20 mouse cellular contexts compared by ENCODE assay signal in the genomic region with DNA sequence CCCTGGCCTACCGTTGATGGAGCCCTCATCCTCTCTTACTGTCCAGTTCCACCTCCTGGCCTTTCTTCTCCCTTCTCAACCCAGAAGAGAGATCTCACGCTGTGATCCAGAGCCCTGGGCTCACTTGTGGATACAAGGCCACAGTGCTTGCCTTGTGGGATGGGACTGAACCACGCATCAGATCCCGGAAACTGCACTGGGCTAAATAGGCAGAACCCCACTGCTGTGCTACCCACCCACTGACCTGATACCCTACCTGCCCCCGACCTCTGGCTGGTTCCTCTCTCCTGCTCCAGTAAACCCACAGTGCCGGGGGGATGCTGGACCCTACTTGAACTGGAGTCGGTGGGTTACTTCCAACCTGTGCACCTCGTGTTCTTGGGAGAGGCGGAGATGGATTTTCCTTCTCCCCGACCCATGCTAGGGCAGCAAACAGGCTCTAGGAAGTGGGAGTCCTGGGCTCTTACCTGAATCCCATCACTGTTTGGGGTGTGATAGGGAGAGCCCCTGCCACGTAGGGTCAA. TPM values are rescaled to one million over a fixed set of nuclear protein-coding genes. Genes with fewer than 3 reads are reported as not detected.
DNase-seq lines count a peak whose midpoint lies in the region; ATAC-seq and TF ChIP-seq lines count a peak whose summit lies in the region.
"Had no signal": no experiment of that assay in that cellular context is flagged by ENCODE, and none has a peak within 500 bp of the region (broad histone marks: within the 10 kb centered on the region; RNA-seq: fewer than 3 reads in every experiment).

No protein-coding gene starts in this region.

- H3K27me3 ChIP-seq in embryonic facial prominence, embryonic 12.5 days: no peaks in the 10 kb centered on the region
- H3K27me3 ChIP-seq in embryonic facial prominence, embryonic 10.5 days (replicated peaks; ENCODE audit: low read depth, poor library complexity, severe bottlenecking): no peaks in the 10 kb centered on the region
- H3K27me3 ChIP-seq in hindbrain, embryonic 16.5 days (replicated peaks; ENCODE audit: control insufficient read depth, insufficient read depth, low read length): no peaks in the 10 kb centered on the region
- H3K27me3 ChIP-seq in hindbrain, embryonic 10.5 days (ENCODE audit: insufficient read depth, poor library complexity, severe bottlenecking): no peaks in the 10 kb centered on the region
- H3K27me3 ChIP-seq in thymus, adult 2 months (ENCODE audit: control insufficient read depth, insufficient read depth, low read length): no peaks in the 10 kb centered on the region
- H3K27me3 ChIP-seq: embryonic facial prominence, embryonic 13.5 days; heart, embryonic 12.5 days; limb, embryonic 13.5 days; lung, embryonic 15.5 days; midbrain, embryonic 13.5 days had no signal

- no peaks in the 10 kb centered on the region for H3K9me3 ChIP-seq in embryonic facial prominence, embryonic 12.5 days
- no peaks in the 10 kb centered on the region for H3K9me3 ChIP-seq in embryonic facial prominence, embryonic 10.5 days
- H3K9me3 ChIP-seq in hindbrain, embryonic 16.5 days (ENCODE audit: control insufficient read depth, low read length): no peaks in the 10 kb centered on the region
- no peaks in the 10 kb centered on the region for H3K9me3 ChIP-seq in hindbrain, embryonic 10.5 days
- H3K9me3 ChIP-seq: embryonic facial prominence, embryonic 13.5 days; heart, embryonic 12.5 days; limb, embryonic 13.5 days; lung, embryonic 15.5 days; midbrain, embryonic 13.5 days had no signal

- no peak for DNase-seq in embryonic facial prominence, embryonic 10.5 days (ENCODE audit: low spot score)
- no peak for DNase-seq in hindbrain, embryonic 10.5 days (ENCODE audit: low spot score)
- DNase-seq in thymus, adult 2 months: peak; percentile 6
- DNase-seq in thymus, postnatal 0 days (ENCODE audit: low spot score): no peak
- DNase-seq in thymus, postnatal 4 days: peak; percentile 22
- no peak for DNase-seq in left cerebral cortex, adult 8-10 months (ENCODE audit: low spot score in 2 of 2)
- DNase-seq: cerebellum, adult 2 months; cerebellum, postnatal 36 days; layer of hippocampus, adult 9-11 months; right cerebral cortex, adult 18-20 months had no signal

- no peak overlapping the region for H3K9ac ChIP-seq in embryonic facial prominence, embryonic 12.5 days
- H3K9ac ChIP-seq in hindbrain, embryonic 16.5 days (ENCODE audit: low read depth, low read length): no peak overlapping the region
- H3K9ac ChIP-seq: embryonic facial prominence, embryonic 13.5 days; heart, embryonic 12.5 days; limb, embryonic 13.5 days; liver, embryonic 14.5 days; lung, embryonic 15.5 days; midbrain, embryonic 13.5 days had no signal

- TF ChIP-seq CTCF in thymus, adult 2 months (IDR thresholded peaks at IDR 0.05; ENCODE audit: borderline replicate concordance, control insufficient read depth, extremely low read depth, insufficient read depth, low read length, poor library complexity): no peak

- H3K27ac ChIP-seq in embryonic facial prominence, embryonic 12.5 days: no peak overlapping the region
- H3K27ac ChIP-seq in embryonic facial prominence, embryonic 10.5 days (replicated peaks): no peak overlapping the region
- H3K27ac ChIP-seq in hindbrain, embryonic 16.5 days (ENCODE audit: low read depth, low read length): no peak overlapping the region
- no peak overlapping the region for H3K27ac ChIP-seq in hindbrain, embryonic 10.5 days
- H3K27ac ChIP-seq in thymus, adult 2 months (ENCODE audit: control insufficient read depth, insufficient read depth, low read length): peak overlapping the region; percentile 29; the same call in 1 of the 2 replicates
- H3K27ac ChIP-seq: embryonic facial prominence, embryonic 13.5 days; limb, embryonic 13.5 days; liver, embryonic 14.5 days; lung, embryonic 15.5 days; midbrain, embryonic 13.5 days; stomach, postnatal 0 days had no signal

- H3K36me3 ChIP-seq in embryonic facial prominence, embryonic 12.5 days: peaks cover 5% of the 10 kb centered on the region
- H3K36me3 ChIP-seq in embryonic facial prominence, embryonic 10.5 days (replicated peaks): peaks cover 5% of the 10 kb centered on the region
- H3K36me3 ChIP-seq in hindbrain, embryonic 16.5 days (ENCODE audit: control insufficient read depth, insufficient read depth, low read length): no peaks in the 10 kb centered on the region
- peaks cover 4% of the 10 kb centered on the region for H3K36me3 ChIP-seq in hindbrain, embryonic 10.5 days
- no peaks in the 10 kb centered on the region for H3K36me3 ChIP-seq in thymus, adult 2 months (ENCODE audit: control insufficient read depth, insufficient read depth, low read length)
- H3K36me3 ChIP-seq: lung, embryonic 15.5 days had no signal

- H3K4me2 ChIP-seq in embryonic facial prominence, embryonic 12.5 days (replicated peaks): no peak overlapping the region
- H3K4me2 ChIP-seq in hindbrain, embryonic 16.5 days (ENCODE audit: low read length): no peak overlapping the region
- H3K4me2 ChIP-seq: lung, embryonic 15.5 days had no signal

- TF ChIP-seq POLR2A in thymus, adult 2 months (IDR thresholded peaks at IDR 0.05; ENCODE audit: control insufficient read depth, extremely low read depth, insufficient read depth, low read length, poor library complexity): no peak

- no peak overlapping the region for H3K4me3 ChIP-seq in embryonic facial prominence, embryonic 12.5 days
- H3K4me3 ChIP-seq in embryonic facial prominence, embryonic 10.5 days: no peak overlapping the region
- no peak overlapping the region for H3K4me3 ChIP-seq in hindbrain, embryonic 16.5 days (ENCODE audit: low read length)
- no peak overlapping the region for H3K4me3 ChIP-seq in hindbrain, embryonic 10.5 days
- H3K4me3 ChIP-seq in thymus, adult 2 months (ENCODE audit: control insufficient read depth, insufficient read depth, low read length): no peak overlapping the region
- H3K4me3 ChIP-seq: embryonic facial prominence, embryonic 13.5 days; heart, embryonic 12.5 days; limb, embryonic 13.5 days; lung, embryonic 15.5 days; midbrain, embryonic 13.5 days had no signal

- peaks cover 8% of the 10 kb centered on the region for H3K4me1 ChIP-seq in embryonic facial prominence, embryonic 12.5 days
- peaks cover 24% of the 10 kb centered on the region for H3K4me1 ChIP-seq in embryonic facial prominence, embryonic 10.5 days
- H3K4me1 ChIP-seq in hindbrain, embryonic 16.5 days (ENCODE audit: control insufficient read depth, insufficient read depth, low read depth, low read length): peaks cover 12% of the 10 kb centered on the region
- peaks cover 11% of the 10 kb centered on the region for H3K4me1 ChIP-seq in hindbrain, embryonic 10.5 days (replicated peaks)
- H3K4me1 ChIP-seq in thymus, adult 2 months (replicated peaks; ENCODE audit: control insufficient read depth, insufficient read depth, low read length): peaks cover 25% of the 10 kb centered on the region

- 87% methylated on average over 11 of the region's 11 CpGs for WGBS in embryonic facial prominence, embryonic 12.5 days
- 87% methylated on average over 11 of the region's 11 CpGs for WGBS in embryonic facial prominence, embryonic 10.5 days
- 87% methylated on average over 11 of the region's 11 CpGs for WGBS in hindbrain, embryonic 16.5 days
- 86% methylated on average over 11 of the region's 11 CpGs for WGBS in hindbrain, embryonic 10.5 days
- WGBS in thymus, adult 2 months: 79% methylated on average over 11 of the region's 11 CpGs

- ATAC-seq in embryonic facial prominence, embryonic 12.5 days (ENCODE audit: insufficient number of reproducible peaks, insufficient read depth, low FRiP score, low TSS enrichment): 0 out of 2 replicates have a peak, but pooled peaks have one; percentile 13
- ATAC-seq in hindbrain, embryonic 16.5 days: 0 out of 2 replicates have a peak, but pooled peaks have one; percentile 5

RNA-seq across cellular contexts. Expression of gene Mb, which starts 20.3 kb away (rescaled TPM):
- 1.2 and 1.3 TPM in 2 replicates for polyA plus RNA-seq in embryonic facial prominence, embryonic 12.5 days (2016; fragmentation: Nextera tagmentation; extraction: Ambion mirVana)
- polyA plus RNA-seq in embryonic facial prominence, embryonic 10.5 days (2016; fragmentation: Nextera tagmentation; extraction: Ambion mirVana): 0.72 and 0.86 TPM in 2 replicates
- 0.71 and 0.81 TPM in 2 replicates for polyA plus RNA-seq in hindbrain, embryonic 16.5 days (2015; fragmentation: Nextera tagmentation; extraction: Ambion mirVana)
- 0.63 TPM in 1 of 2 replicates, not detected in the other for polyA plus RNA-seq in hindbrain, embryonic 10.5 days (2016; fragmentation: Nextera tagmentation; extraction: Ambion mirVana)
- polyA plus RNA-seq in thymus, adult 2 months (2012; rRNA removed): 20.0 and 591 TPM in 2 replicates
- polyA plus RNA-seq in thymus, postnatal 0 days (2015; fragmentation: Nextera tagmentation; extraction: Ambion mirVana): 0.73 and 0.99 TPM in 2 replicates
- total RNA-seq in left cerebral cortex, adult 8-10 months (2022): 1 to 10 TPM in 3 of 4 experiments, not detected in 1; 4.5 to 9.8 (median 5.8) TPM
- total RNA-seq: MEL had no signal
- polyA plus RNA-seq: midbrain, embryonic 13.5 days had no signal

RNA-seq across cellular contexts. Expression of gene Apol6, which starts 26.3 kb away (rescaled TPM):
- 0.09 TPM in 1 of 2 replicates, not detected in the other for polyA plus RNA-seq in embryonic facial prominence, embryonic 12.5 days (2016; fragmentation: Nextera tagmentation; extraction: Ambion mirVana)
- 0.07 and 0.16 TPM in 2 replicates for polyA plus RNA-seq in embryonic facial prominence, embryonic 10.5 days (2016; fragmentation: Nextera tagmentation; extraction: Ambion mirVana)
- not detected in 2 replicates for polyA plus RNA-seq in hindbrain, embryonic 16.5 days (2015; fragmentation: Nextera tagmentation; extraction: Ambion mirVana)
- 0.06 TPM in 1 of 2 replicates, not detected in the other for polyA plus RNA-seq in hindbrain, embryonic 10.5 days (2016; fragmentation: Nextera tagmentation; extraction: Ambion mirVana)
- polyA plus RNA-seq in thymus, adult 2 months (2012; rRNA removed): 3.9 and 5.2 TPM in 2 replicates
- not detected in 2 replicates for polyA plus RNA-seq in thymus, postnatal 0 days (2015; fragmentation: Nextera tagmentation; extraction: Ambion mirVana)
- under 1 TPM in 3 of 4 experiments, not detected in 1; 0.22 to 0.60 (median 0.38) TPM for total RNA-seq in left cerebral cortex, adult 8-10 months (2022)
- total RNA-seq: MEL had no signal
- polyA plus RNA-seq: limb, embryonic 13.5 days; lung, embryonic 15.5 days; midbrain, embryonic 13.5 days had no signal

Comparison
In these comparisons a context has a peak if more than half of its experiments do, and no peak if none do; other contexts are left out.
1. DNase-seq: peak in thymus, adult 2 months (single experiment) and thymus, postnatal 4 days (single experiment); none in embryonic facial prominence, embryonic 10.5 days (single experiment), hindbrain, embryonic 10.5 days (single experiment), thymus, postnatal 0 days (single experiment) and left cerebral cortex, adult 8-10 months (0 of 2).